Mouse (Mus musculus) limb, embryonic 14.5 days (tissue): Measurements from ENCODE around the gene Rgs3. TPM values are rescaled to one million over a fixed set of nuclear protein-coding genes. Genes with fewer than 3 reads are reported as not detected.

Experiments used
- ATAC-seq: fragments of 200-750 bp; cut with Nextera tagmentation; 2 replicates; pipeline ENCODE4 v1.8.0; 2017; ENCODE audit warnings: low read depth, moderate number of reproducible peaks, moderate TSS enrichment; ENCODE audit not compliant: low FRiP score
- DNase-seq: peaks from one replicate; pipeline ENCODE4 v3.0.0-alpha.2; 2015; ENCODE audit warnings: low spot score
- H3K27ac ChIP-seq: fragments of 300-500 bp; sonication (generic); replicated peaks from 2 replicates; pipeline ENCODE4 v1.5.1; 2014; ENCODE audit warnings: low read depth, mild to moderate bottlenecking, low read length, moderate library complexity, mixed read lengths
- H3K27me3 ChIP-seq: fragments of 300-500 bp; sonication (generic); 2 replicates; pipeline ENCODE4 v1.6.1; 2014; ENCODE audit warnings: low read length, mixed read lengths; ENCODE audit not compliant: control insufficient read depth, insufficient read depth
- H3K36me3 ChIP-seq: fragments of 300-500 bp; sonication (generic); 2 replicates; pipeline ENCODE4 v1.6.1; 2014; ENCODE audit warnings: mild to moderate bottlenecking, low read length, moderate library complexity, mixed read lengths; ENCODE audit not compliant: control insufficient read depth, insufficient read depth
- H3K4me1 ChIP-seq: fragments of 300-500 bp; sonication (generic); 2 replicates; pipeline ENCODE4 v1.6.1; 2014; ENCODE audit warnings: antibody characterized with exemption, low read length, mixed read lengths; ENCODE audit not compliant: control insufficient read depth, insufficient read depth
- H3K4me2 ChIP-seq: fragments of 300-500 bp; sonication (generic); replicated peaks from 2 replicates; pipeline ENCODE4 v1.6.1; 2014; ENCODE audit warnings: low read depth, mild to moderate bottlenecking, low read length, moderate library complexity; ENCODE audit not compliant: severe bottlenecking
- H3K4me3 ChIP-seq: fragments of 300-500 bp; sonication (generic); replicated peaks from 2 replicates; pipeline ENCODE4 v1.5.1; 2014; ENCODE audit warnings: low read length
- H3K9ac ChIP-seq: fragments of 300-500 bp; sonication (generic); 2 replicates; pipeline ENCODE4 v1.6.1; 2014; ENCODE audit warnings: mild to moderate bottlenecking, low read depth, low read length, moderate library complexity; ENCODE audit not compliant: severe bottlenecking
- H3K9me3 ChIP-seq: fragments of 300-500 bp; sonication (generic); 2 replicates; pipeline ENCODE4 v1.6.1; 2016; ENCODE audit warnings: low read length; ENCODE audit not compliant: control insufficient read depth
- POLR2A ChIP-seq: fragments of 200-500 bp; IDR thresholded peaks from 2 replicates; pipeline ENCODE4 v1.8.0; 2012; ENCODE audit warnings: inconsistent platforms, mild to moderate bottlenecking, moderate library complexity, borderline replicate concordance; ENCODE audit not compliant: insufficient read depth, insufficient read length; ENCODE audit errors: extremely low read depth
- WGBS: fragments of 180-500 bp; shearing (Covaris S2); extraction: QIAGEN DNeasy Blood & Tissue Kit; methylation state at CpG from one replicate; pipeline ENCODE4 v1.1.7; 2014; 5-methylcytosine and 5-hydroxymethylcytosine counted together
- polyA plus RNA-seq, 2 experiments: library from polyadenylated mRNA; depleted of rRNA in 1 of 2; stranded (reverse) in 1 of 2; unstranded in 1 of 2; fragments of >200 nt; fragmentation: Nextera tagmentation in 1 of 2; extraction: Ambion mirVana in 1 of 2; gene quantifications; 2 replicates each; pipeline versions ENCODE4 v1.2.1 to v1.2.3; 2012 to 2014

Gene Rgs3
- polyA plus RNA-seq, 2 experiments = 37.6 to 67.6 TPM

DNA sequence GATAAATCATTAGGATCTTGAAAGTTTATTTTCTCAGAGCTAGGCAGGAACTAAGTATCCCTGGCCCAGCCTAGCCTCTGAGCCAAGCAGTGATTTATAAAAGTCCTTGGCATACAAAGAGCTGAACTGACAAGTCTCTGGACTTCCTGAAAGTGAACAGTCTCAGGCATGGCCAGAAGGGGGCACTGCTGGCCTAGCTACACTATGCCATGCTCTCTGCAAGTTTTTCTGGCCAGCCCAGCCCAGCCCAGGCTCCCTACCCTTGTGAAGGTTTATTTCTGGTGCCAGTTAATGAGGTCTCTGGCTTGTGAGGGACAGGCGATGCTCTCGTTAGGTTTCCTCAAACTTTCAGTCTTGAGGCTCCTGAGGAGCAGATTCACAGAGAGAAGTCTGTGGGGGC, 137.8 kb downstream of the Rgs3 start:
- H3K9ac ChIP-seq = no peak overlapping the region
- no peak overlapping the region for H3K27ac ChIP-seq
- 3% methylated on average over 2 of the region's 2 CpGs for WGBS
- DNase-seq = peak; percentile 93
- no peaks in the 10 kb centered on the region for H3K27me3 ChIP-seq
- peaks cover 40% of the 10 kb centered on the region for H3K36me3 ChIP-seq
- peaks cover 27% of the 10 kb centered on the region for H3K4me1 ChIP-seq
- no peak overlapping the region for H3K4me3 ChIP-seq
- no peak overlapping the region for H3K4me2 ChIP-seq
- ATAC-seq = peak; percentile 72
- no peaks in the 10 kb centered on the region for H3K9me3 ChIP-seq
- no peak for TF ChIP-seq POLR2A

DNA sequence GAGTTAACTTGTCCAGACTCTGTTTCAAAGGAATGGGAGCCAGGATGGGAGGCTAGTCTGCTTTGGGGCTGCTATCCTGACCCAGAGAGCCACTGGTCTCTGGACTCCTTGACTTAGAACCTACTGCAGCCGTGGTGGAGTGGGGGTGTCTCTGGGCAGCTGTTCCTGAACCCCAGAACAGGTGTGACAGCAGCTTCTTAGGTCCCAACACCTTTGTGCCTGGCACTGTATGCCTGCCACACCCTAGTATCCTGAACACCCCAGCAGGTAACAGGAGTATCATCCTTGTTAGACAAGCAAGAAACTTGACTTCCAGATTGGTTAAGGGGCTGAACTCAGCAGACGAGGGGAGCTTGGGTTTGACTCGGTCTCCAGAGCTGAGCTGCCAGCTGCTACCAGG, 138.9 kb downstream of the Rgs3 start:
- Histone ChIP-seq H3K4me1 (peaks cover 27% of the 10 kb centered on the region), H3K4me2 (no peak overlapping the region), H3K36me3 (peaks cover 37% of the 10 kb centered on the region), H3K9me3 (no peaks in the 10 kb centered on the region), H3K4me3 (no peak overlapping the region), H3K9ac (no peak overlapping the region), H3K27me3 (no peaks in the 10 kb centered on the region), H3K27ac (peak overlapping the region; percentile 63)
- WGBS = 59% methylated on average over 3 of the region's 3 CpGs
- ATAC-seq = no peak
- no peak for TF ChIP-seq POLR2A
- no peak for DNase-seq

DNA sequence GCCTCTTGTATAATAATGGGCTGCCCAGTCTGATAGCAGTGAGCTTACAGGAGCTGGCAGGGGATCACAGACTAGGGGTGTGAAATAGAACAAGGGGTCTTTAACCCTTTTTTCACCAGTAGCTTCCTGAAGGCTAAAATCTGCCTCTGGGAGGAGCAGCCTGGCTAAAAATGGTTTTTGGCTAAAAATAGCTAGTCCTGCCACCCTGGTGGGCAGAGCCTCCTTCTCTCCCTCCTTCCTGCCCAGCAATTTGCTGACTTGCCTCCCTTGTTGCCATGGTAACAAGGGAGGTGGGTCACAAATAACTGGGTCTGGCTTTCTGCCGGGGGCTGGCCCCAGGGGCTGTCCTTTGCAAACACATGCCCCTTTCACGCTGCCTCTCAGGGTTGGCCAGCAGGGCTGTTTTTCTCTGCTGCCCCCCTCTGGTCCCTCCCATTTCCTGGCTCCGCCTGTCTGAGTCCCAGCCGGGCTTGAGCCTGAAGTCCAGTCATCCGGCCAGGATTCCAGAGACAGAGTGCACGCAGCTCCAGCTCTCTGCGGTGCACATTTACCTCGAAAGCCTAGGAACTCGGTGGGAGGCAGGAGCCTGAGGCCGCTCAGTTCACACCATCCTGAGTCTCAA, 139.7 kb downstream of the Rgs3 start:
- H3K9me3 ChIP-seq = no peaks in the 10 kb centered on the region
- DNase-seq (peak; percentile 93), ATAC-seq (peak; percentile 91)
- H3K27ac ChIP-seq = peak overlapping the region; percentile 63
- under 1% methylated on average over 10 of the region's 10 CpGs for WGBS
- H3K27me3 ChIP-seq = no peaks in the 10 kb centered on the region
- peaks cover 33% of the 10 kb centered on the region for H3K4me1 ChIP-seq
- peak; percentile 76; the same call in 1 of the 2 replicates for TF ChIP-seq POLR2A
- peak overlapping the region; percentile 62 for H3K9ac ChIP-seq
- H3K4me3 ChIP-seq = peak overlapping the region; percentile 45
- peak overlapping the region; percentile 68 for H3K4me2 ChIP-seq
- H3K36me3 ChIP-seq = peaks cover 42% of the 10 kb centered on the region

DNA sequence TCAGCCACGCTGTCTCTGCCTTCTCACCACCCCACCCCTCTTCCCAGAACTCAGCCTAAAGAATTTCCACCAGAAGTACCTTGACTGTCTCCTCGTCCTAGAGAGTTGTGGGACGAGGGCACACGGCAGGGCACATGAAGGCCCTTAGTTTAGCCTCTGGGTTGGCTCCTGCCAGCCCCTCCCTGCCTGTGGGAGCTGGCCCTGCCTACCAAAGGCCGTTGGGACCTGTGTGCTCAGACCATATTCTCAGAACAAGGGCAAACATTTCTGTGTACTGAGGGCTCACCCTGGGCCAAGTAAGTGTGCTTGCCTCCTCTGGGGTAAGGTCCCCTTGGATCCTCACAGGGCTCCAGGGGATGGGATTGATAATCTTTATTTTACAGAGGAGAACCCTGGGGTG, 140.8 kb downstream of the Rgs3 start:
- Histone ChIP-seq H3K9me3 (no peaks in the 10 kb centered on the region), H3K4me2 (peak overlapping the region; percentile 68), H3K27ac (peak overlapping the region; percentile 63; the same call in 1 of the 2 replicates), H3K4me3 (peak overlapping the region; percentile 45), H3K27me3 (no peaks in the 10 kb centered on the region), H3K4me1 (peaks cover 44% of the 10 kb centered on the region), H3K36me3 (peaks cover 42% of the 10 kb centered on the region), H3K9ac (peak overlapping the region; percentile 62)
- no peak for TF ChIP-seq POLR2A
- WGBS = 63% methylated on average over 5 of the region's 5 CpGs
- no peak for ATAC-seq
- no peak for DNase-seq

DNA sequence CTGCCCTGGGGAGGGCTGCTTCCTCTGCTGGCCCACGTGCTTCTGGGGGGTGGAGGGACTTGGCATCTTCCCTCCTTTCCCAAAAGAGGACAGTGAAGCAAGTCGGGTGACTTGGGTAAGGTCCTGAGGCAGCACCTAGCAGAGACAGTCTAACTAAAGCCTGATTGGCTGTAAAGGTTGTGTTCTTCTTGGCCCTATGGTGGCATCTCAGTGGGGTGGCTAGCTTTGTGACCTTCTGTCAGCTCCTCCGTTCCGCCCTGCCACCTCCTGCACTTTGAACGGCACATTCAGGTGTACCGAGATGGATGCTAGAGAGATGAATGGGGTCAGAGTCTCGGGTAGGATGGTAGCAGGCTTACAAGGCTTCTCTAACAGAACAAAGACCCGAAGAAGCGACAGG, 143.5 kb downstream of the Rgs3 start:
- no peak overlapping the region for H3K4me3 ChIP-seq
- 84% methylated on average over 9 of the region's 9 CpGs for WGBS

More for the DNA sequence above, 143.5 kb downstream of the Rgs3 start:
- no peak overlapping the region for H3K9ac ChIP-seq
- H3K4me2 ChIP-seq = no peak overlapping the region
- peaks cover 44% of the 10 kb centered on the region for H3K4me1 ChIP-seq
- no peaks in the 10 kb centered on the region for H3K27me3 ChIP-seq
- ATAC-seq (no peak), DNase-seq (no peak)
- no peak for TF ChIP-seq POLR2A
- no peaks in the 10 kb centered on the region for H3K9me3 ChIP-seq
- H3K36me3 ChIP-seq = peaks cover 39% of the 10 kb centered on the region
- H3K27ac ChIP-seq = no peak overlapping the region
